Mouse (Mus musculus) cerebellum, postnatal 36 days (tissue): ENCODE measurements around the gene Trim17.

Experiments used
- DNase-seq, 2 experiments: peaks; one replicate each; pipeline ENCODE4 v3.0.0; 2021 to 2022; ENCODE audit warnings: mixed read lengths in 2 of 2

Trim17 gene

DNA sequence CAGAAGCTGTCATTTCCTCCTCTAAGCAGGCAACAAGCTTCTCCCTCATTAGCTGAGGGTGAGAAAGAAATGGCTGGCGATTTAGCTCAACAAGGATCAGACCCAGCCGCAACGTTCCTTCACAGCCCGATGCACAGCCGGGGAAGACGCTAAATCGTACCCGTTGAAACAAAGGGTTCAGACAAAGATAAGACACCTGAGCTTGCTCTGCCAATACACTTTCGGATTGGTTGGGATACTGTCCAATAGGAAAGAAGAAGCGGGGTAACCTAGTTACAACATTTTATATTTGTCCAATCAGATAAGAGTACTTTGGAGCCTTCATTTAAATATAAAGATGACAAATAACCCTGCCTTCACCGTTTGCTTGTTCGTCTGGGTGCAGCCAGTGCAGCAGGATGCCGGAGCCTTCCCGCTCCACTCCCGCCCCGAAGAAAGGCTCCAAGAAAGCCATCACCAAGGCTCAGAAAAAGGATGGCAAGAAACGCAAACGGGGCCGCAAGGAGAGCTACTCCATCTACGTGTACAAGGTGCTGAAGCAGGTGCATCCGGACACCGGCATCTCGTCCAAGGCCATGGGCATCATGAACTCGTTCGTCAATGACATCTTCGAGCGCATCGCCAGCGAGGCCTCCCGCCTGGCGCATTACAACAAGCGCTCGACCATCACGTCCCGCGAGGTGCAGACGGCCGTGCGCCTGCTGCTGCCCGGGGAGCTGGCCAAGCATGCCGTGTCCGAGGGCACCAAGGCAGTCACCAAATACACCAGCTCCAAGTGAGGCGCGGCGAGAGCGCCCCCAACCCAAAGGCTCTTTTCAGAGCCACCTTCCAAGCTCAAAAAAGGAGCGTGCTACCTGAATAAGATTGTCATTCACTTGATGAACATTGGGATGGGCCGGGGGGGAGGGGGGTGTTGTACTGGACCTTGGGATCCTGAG, 5.7 kb upstream of the Trim17 start, which contains the start of gene Hist3h2ba:
Hist3h2ba (plus strand) TSS at position 379 of the 938 bp plus-strand sequence.
- DNase-seq = peak; percentile 82 to 89

DNA sequence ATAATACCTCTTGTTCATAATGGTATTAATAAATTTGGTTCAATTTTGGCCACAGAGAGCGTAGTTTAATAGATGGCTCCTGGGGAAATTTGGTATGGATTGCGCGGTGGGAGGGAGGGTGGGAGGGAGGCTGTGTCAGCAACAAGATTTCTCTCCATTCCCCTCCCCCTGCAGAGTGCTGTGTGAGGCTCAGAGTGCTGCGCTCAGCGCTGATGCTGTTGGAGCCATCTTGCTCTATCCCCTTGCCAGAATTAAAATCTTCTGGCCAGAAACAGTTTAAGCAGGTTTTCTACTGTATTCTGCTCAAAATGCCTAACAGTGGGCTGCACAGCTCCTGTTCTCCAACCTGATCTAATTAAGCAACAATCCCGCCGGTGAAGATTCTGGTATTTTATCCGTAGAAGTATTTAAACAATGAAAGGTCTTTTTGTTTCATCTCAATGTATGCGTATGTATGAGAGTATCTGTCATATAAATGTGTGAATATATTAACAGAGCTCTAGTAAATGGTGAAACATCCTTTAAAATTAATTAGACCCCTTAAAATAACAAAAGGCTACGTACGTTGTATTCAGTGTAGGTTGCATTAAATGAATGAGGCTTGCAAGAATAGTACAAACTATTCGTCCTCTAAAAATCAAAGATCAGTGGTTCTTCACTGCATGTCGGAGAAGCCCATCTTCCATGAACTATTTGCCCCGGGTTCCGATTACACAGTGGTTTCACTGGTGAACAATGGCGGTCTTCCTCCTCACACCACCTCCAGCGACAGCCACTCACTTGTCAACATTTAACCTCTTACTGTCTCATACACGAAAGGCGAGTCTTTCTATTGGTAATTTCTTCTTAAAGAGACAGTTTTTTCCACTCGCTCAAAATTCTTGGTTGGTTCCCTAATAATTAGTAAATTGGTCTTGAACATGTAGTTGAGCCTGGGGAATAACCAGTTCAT, 4.7 kb upstream of the Trim17 start:
- peak; percentile 73 for DNase-seq

DNA sequence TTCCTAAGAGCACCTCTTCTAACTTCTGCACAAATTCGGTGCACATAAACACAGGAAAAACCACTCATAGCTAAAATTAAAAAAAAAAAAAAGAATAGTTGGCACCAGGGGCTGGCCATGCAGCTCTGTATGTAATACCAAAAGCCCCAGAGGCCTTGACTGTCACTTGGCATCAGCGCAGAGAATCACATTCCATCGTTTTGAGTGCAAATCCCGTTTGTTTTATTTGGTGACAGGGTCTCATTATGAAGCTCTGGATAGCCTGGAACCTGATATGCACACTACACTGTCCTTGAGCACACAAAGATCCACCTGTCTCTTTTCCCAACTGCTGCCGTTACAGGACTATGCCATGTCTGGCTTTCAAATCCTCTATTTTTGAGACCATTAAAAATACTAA, 3.3 kb upstream of the Trim17 start:
- DNase-seq = no peak

DNA sequence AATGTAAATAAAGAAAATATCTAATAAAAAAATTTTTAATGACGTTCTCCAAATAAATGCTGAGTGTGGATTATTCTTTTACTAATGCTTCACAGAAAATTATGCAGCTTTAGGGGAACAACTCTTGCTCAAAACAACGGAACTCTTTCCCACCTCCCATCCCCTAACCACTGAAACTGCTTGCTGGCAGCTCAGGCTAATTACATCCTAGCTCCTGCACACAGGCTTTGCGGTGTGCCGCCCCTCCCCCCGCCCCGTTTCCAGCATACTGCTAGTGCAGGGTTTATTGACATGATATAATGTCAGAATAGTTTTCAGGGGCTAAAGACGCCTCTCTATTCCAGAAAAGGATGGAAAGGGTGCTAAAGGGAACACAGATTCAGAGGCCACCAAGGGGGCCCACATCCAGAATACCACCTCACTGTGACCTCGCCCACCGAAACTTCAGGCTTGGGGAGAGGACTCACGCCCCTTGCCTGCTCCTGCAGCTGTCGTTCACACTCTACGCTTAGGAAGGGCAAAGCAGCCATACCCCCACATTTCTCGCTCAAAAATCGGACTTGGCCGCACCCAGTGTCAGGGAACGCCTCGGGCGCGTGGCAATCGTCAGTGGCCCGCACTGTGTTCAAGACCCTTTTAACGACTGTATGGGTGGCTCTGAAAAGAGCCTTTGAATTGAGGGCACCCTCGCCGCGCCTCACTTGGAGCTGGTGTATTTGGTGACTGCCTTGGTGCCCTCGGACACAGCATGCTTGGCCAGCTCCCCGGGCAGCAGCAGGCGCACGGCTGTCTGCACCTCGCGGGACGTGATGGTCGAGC, 925 bp upstream of the Trim17 start:
- DNase-seq = peak in 1 of 2 experiments; percentile 55

DNA sequence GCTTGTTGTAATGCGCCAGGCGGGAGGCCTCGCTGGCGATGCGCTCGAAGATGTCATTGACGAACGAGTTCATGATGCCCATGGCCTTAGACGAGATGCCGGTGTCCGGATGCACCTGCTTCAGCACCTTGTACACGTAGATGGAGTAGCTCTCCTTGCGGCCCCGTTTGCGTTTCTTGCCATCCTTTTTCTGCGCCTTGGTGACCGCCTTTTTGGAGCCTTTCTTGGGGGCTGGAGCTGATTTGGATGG, 390 bp upstream of the Trim17 start:
- DNase-seq = peak in 1 of 2 experiments; percentile 89

DNA sequence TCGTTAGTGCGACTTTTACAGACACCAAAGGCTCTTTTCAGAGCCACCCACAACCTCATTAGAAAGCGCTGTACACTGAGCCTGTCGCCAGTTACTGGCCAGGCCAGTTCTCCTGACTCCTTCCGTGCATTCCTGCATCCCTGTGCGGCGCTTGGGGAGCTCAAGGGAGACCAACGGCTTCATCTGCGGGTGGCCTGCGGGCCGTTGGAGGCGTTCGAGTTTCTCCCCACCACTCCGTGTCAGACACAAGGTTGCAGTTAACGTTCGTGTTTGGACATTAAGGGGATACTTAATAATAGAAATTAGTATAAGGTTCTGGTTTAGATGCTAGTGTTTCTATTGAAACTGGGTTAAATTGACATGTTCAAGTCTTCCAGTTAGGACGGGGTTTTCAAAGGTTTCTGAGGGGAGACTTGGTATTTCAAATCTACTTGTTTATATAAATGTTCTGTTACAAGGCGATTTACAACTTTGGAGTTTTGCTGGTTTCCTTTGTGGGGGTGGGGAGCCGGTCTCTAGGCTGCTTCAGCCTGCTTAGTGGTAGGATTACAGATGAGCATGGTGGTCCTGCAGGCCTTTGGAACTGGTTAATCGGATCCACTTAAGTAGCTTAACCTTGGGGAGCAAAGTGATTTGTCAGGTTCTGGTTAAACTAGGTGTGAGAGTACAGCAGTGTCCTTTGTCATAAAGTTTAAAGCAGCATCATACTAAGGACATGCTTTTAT, 820 bp downstream of the Trim17 start:
- DNase-seq = no peak

DNA sequence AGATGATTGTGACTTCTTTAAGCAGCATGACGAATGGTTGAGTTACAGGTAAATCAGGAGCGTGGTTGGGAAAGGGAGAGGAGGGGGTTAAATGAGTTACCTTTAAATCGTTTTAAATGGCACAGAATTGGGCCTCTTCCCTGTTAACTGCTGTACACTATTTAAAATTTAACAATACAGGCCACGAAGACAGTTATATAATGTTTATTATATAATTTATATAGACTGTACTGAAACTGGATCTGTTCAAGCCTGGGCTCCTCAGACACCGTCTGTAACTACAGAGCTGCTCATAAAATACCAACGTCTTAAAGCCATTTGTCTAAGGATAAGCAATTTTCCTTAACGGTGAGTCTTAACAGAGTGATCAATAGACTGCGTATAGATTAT, 1.4 kb downstream of the Trim17 start:
- no peak for DNase-seq

DNA sequence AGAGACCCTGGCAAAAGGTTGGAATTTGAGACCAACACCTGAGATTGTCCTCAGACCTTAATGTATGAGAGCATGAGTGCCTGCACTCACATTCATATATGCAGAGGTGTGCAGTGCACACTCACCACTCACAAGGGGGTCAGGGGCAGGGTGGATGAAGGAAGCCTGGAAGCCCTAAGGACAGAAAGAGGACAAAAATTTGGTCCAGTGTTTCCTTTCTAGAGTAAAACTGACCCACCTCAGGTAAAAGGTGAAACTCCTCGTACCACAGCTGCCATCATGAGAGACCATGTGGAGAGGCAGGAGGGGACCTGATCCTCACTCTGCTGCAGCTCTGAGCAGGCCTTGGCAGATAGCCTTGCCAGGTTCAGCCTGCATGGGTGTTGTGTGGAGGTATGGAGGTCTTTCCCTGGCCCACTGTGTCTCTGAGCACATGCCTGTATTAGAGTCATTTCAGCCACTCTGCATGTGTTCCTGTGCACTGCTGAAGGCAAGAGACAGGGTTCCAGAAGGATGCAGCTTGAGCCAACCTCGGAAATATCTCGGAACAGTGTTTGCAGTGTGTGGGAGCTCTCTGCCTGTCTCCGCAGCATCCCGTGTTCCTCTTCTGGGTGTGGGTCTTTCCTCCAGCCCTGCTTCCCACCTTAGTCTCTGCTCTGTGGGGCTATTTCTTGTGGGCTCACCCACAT, 2.9 kb downstream of the Trim17 start:
- peak; percentile 37 to 43 for DNase-seq

DNA sequence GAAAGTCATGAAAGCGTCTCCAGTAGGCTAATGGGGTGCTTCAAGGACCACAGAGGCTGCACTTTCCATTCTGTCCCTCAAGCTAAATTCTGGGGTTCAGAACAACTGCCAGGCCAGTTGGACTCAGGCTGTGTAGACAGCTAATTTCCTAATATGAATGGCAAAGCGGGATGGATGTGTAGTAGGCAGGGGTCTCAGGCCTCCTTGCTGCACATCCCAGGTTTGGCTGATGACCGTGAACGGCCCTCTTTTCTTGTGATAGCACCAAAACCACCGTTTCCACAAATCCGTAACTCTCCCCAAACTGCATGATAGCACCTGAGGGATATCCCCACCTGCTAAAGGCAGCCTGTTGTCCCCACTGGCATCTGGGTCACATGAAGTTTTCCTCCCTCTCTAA, 4.1 kb downstream of the Trim17 start:
- no peak for DNase-seq

DNA sequence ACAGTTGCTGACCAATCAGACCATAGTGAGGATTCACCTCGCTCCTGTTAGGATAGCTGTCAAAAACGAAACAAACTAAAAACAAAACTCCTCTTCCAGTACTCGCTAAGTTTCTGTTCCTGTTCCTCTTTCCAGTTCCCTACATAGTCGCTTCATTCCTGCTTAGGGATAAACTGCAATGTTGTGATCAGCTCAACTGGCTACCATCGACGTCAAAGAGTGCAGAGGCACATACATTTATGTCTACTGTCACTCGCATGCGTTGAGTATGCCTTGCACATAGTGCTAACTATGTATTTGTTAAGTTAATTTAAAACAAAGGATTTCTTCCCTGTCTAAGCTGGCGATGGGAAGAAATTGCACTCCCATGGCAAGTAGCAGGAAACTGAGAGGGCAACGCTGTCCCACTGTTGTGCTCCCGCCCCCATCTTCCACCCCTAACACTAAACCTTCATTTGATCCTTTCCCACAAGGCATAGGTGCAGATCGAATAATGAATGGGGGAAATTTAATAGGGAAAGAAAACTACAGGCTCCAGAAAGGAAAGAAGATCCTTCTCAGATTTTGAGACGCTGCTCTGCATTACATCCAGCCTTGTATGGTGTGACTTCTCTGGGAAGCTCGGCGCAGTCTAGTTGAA, 4.8 kb downstream of the Trim17 start:
- DNase-seq = no peak

DNA sequence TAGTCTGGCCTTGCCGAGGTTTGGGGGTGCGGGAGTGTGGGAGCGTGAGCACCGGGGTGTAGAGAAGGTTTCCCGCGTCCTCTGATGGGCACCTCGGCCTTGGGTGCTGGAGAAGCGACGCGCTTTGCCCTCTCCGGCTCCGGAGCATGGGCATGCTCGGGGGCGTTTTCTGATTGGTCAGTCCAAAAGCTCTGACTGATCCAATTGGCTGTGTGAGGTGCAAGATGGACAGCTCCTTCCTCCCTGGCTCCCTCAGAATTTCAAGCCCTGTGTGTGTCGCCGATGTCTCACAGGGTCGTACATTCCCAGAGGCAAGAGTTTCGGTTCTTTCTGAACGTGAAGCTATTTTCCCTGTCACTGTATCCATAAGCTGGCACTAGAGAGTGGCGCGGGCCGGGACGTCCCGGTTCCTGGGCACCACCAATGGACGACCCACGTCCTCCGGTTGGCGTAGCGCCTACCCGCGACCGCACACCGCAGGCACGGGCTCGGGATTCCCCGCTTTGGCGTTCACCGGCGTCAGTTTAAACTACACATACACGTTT, 5.5 kb downstream of the Trim17 start:
- DNase-seq = peak; percentile 87 to 89

DNA sequence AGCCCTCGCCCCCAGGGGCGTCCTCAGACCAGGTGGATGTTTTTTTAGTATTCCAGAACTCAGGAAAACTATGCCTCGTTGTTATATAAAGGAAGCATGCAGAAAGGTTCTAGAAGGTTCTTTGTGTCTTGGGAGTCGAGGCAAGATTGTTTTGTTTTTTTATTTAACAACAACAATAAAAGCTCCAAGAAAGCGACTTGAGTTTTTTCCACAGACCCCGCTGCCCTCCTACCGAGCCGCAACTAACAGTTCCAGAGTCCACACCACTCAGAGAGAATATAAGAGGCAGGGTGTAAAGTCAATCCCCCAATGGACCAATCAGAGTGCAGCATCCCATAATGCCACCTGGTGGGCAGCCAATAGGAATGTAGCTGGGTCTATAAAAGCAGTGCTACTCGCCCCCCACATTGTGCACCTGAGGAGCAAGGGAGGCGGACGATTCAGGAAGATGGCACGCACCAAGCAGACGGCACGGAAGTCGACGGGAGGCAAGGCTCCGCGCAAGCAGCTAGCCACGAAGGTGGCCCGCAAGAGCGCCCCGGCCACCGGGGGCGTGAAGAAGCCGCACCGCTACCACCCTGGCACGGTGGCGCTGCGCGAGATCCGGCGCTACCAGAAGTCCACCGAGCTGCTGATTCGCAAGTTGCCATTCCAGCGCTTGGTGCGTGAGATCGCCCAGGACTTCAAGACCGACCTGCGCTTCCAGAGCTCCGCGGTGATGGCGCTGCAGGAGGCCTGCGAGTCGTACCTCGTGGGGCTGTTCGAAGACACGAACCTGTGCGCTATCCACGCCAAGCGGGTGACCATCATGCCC, 7.1 kb downstream of the Trim17 start:
- DNase-seq = no peak

DNA sequence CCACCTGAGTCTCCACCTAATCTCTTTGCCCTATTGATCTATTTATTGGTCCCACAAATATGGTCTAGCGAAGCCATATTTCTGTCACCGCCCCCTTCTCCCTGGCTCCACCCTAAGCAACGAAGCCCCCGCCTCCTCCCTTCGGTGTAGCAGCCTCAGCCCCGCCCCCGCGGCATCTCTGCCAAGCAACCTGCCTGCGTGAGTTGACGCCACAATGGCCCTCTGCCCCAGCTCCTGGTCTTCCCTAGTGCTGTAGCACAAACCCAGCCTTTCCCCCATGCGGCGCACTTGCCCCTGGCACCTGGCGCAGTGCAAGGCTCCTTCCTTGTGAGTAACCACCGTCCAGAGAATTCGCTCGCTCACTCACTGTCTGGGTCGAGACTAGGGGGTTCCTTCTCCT, 9.1 kb downstream of the Trim17 start:
- peak in 1 of 2 experiments; percentile 58 for DNase-seq

DNA sequence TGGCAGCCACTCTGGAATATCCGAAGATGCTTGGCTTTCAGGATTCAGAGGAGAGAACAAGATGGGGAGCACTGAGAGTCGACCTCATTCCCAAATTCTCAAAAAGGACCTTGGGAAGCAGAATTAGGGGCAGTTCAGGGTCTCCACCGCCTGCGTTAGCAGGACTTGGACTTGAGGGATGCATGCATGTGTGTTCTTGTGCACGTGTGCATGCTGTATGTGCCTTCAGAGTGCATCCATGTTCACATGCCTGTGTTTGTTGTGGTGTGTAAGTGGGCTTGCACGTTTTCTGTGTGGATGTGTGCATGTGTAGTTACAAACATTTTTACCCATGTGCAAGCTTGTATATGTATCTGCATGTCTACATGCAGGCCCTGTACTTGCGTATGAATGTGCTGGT, 9.7 kb downstream of the Trim17 start:
- DNase-seq = no peak

DNA sequence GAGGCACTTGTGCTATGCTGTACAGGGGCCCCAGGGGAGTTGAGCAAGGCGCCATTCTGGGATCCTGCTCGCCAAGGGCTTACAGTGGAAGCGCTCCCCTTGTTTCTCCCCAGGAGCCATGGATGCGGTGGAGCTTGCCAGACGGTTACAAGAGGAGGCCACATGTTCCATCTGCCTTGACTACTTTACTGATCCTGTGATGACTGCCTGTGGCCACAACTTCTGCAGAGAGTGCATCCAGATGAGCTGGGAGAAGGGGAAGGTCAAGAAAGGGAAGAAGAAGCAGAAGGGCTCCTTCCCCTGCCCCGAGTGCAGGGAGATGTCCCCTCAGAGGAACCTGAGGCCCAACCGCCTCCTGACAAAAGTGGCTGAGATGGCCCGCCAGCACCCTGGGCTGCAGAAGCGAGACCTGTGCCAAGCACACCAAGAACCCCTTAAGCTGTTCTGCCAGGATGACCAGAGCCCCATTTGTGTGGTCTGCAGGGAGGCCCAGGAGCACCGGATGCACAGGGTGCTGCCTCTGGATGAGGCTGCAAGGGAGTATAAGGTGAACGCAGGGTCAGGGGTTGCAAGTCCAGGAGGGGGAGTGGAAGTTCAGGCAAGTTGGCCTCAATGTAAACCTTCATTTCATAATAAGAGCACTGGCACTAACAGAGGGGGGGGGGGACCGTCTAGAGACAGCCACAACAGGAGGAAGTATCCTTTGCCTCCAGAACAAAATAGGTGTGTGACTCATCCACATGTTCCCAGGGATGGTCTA, 10.7 kb downstream of the Trim17 start:
- no peak for DNase-seq

DNA sequence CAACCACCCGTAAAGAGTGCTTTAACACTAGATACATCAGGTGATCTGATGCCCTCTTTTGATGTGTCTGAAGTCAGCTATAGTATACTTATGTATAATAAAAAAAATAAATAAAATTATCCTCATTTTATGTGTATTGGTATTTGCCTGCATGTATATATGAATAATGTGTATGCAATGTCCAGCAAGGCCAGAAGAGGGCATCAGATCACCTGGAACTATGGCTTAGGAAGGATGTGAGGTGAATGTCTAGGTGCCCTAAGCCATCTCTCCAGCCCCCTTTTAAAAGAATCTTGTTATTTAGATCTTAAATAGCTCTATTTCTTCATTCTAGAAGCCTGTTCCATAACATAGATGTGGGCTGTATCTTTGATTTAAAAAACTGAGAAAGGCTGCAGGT, 12.9 kb downstream of the Trim17 start:
- DNase-seq = no peak

DNA sequence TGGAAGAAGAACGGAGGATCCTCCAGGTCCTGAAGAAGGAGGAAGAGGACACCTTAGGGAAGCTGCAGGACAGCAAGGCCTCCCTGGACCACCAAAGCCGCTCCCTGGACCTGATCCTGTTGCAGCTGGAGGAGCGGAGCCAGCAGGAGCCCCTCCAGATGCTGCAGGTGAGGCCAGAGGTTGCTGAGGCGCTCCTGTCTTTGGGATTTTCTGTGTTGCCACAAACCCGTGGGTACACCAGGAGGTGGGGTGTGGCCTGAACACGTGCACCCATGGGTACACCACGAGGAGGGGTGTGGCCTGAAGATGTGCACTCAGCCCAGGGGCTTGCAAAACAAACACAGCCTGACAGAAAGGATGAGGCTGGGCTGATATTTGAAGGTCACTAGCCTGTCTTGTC, 14.1 kb downstream of the Trim17 start:
- DNase-seq = no peak

DNA sequence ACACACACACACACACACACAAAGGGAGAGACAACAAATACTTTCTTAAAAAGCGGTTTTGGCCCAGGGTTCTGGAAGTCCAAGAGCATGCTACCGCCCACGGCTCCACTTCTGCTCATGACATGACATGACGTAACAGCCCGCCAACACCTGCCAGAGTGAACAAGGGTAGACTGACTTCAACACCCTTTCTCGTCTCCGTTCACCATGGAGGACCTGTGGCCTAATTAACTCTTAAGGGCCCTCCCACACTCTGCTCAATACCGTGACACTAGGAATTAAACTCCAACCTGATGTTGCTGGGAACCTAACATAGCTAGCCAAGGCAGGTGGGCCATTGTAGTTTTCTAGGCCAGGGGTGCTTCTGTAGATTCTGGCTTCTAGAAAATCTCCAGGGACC, 14.5 kb downstream of the Trim17 start:
- DNase-seq = no peak

DNA sequence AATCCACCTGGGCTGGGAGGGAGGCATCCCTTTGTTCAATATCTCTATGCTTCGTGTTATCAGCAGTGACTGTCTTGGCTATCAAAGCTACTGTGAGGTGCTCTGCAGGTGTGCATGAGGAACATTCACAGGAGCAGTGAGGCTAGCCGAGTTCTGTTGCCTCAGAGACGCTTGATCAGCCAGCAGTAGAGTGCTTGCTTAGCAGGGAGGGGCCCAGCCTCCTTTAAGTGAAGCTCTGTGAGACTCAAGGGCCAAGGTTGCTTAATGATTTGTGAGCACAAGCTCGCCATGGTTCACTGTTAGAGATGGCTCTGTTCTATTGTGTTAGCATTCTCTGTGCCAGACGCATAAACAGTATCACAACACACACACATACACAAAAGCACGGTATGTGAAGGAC, 15.2 kb downstream of the Trim17 start:
- DNase-seq = no peak
